Mouse (Mus musculus) heart, adult 2 months (tissue): ENCODE measurements around the gene Mturn. TPM values are rescaled to one million over a fixed set of nuclear protein-coding genes. Genes with fewer than 3 reads are reported as not detected.

Experiments used
- DNase-seq, 2 experiments: peaks; one replicate each; pipeline ENCODE4 v3.0.0; 2021
- H3K27ac ChIP-seq: fragments of 200-600 bp; 2 replicates; pipeline ENCODE4 v1.8.1; 2022
- H3K27me3 ChIP-seq: fragments of 200-500 bp; 2 replicates; pipeline ENCODE4 v1.6.1; 2012; ENCODE audit warnings: mild to moderate bottlenecking, low read length, inconsistent platforms, mixed read lengths; ENCODE audit not compliant: control insufficient read depth, insufficient read depth
- H3K36me3 ChIP-seq: fragments of 200-500 bp; 2 replicates; pipeline ENCODE4 v1.6.1; 2012; ENCODE audit warnings: low read length, inconsistent platforms; ENCODE audit not compliant: control insufficient read depth, insufficient read depth
- H3K4me1 ChIP-seq: fragments of 200-500 bp; 2 replicates; pipeline ENCODE4 v1.6.1; 2011; ENCODE audit warnings: low read length; ENCODE audit not compliant: control insufficient read depth, insufficient read depth
- H3K4me3 ChIP-seq: fragments of 200-600 bp; 2 replicates; pipeline ENCODE4 v1.8.1; 2022
- H3K79me2 ChIP-seq: fragments of 200-500 bp; replicated peaks from 2 replicates; pipeline ENCODE4 v1.6.1; 2012; ENCODE audit warnings: mild to moderate bottlenecking, inconsistent platforms, low read length, moderate library complexity, mixed read lengths; ENCODE audit not compliant: control insufficient read depth, insufficient read depth
- H3K9ac ChIP-seq: fragments of 200-500 bp; 2 replicates; pipeline ENCODE4 v1.6.1; 2012; ENCODE audit warnings: low read depth, mild to moderate bottlenecking, control low read depth, inconsistent platforms, low read length, mixed read lengths
- CTCF ChIP-seq: fragments of 200-600 bp; IDR thresholded peaks from 2 replicates; pipeline ENCODE4 v1.8.1; 2022; ENCODE audit warnings: antibody characterized with exemption, mild to moderate bottlenecking, moderate library complexity
- EP300 ChIP-seq: fragments of 200-500 bp; IDR thresholded peaks from 2 replicates; pipeline ENCODE4 v1.6.1; 2011; ENCODE audit warnings: low read depth, low read length, control low read depth; ENCODE audit not compliant: insufficient read depth
- POLR2A ChIP-seq: fragments of 200-500 bp; IDR thresholded peaks from 2 replicates; pipeline ENCODE4 v1.6.1; 2011; ENCODE audit warnings: mild to moderate bottlenecking, low read depth, low read length, control low read depth; ENCODE audit not compliant: insufficient read depth
- WGBS: fragments of 180-500 bp; shearing (Covaris S2); methylation state at CpG from one replicate; pipeline ENCODE4 v1.1.7; 2018; 5-methylcytosine and 5-hydroxymethylcytosine counted together
- intact Hi-C: fragments of 180-260 bp; cut with DNase I; formaldehyde crosslinking; loops from one replicate; pipeline ENCODE4 v1.15.1; 2025
- polyA plus RNA-seq: library from polyadenylated mRNA; depleted of rRNA; stranded (reverse); fragments of >200 nt; gene quantifications from 2 replicates; pipeline ENCODE4 v1.2.3, GENCODE M21; 2012; rRNA removed
- total RNA-seq, 2 experiments: library from RNA; stranded (reverse); gene quantifications; 2 replicates each; pipeline ENCODE4 v1.2.3; 2021

The Mturn gene
- total and polyA plus RNA-seq, 3 experiments = 5.4 to 16.3 (median 11.0) TPM

GRCm38 (mm10) chr6:54749056-54749455 is 67.6 kb downstream of the Mturn start:
- no peaks in the 10 kb centered on the region for H3K27me3 ChIP-seq
- H3K36me3 ChIP-seq = no peaks in the 10 kb centered on the region
- WGBS = 92% methylated on average over 7 of the region's 7 CpGs
- intact Hi-C loops = no loop called here
- H3K4me3 ChIP-seq = no peak overlapping the region
- no peak overlapping the region for H3K9ac ChIP-seq
- no peak for DNase-seq
- peaks cover 4% of the 10 kb centered on the region for H3K4me1 ChIP-seq
- no peaks in the 10 kb centered on the region for H3K79me2 ChIP-seq
- H3K27ac ChIP-seq = no peak overlapping the region
- no peak for TF ChIP-seq EP300
- no peak for TF ChIP-seq POLR2A
- TF ChIP-seq CTCF = no peak

GRCm38 (mm10) chr6:54751621-54752020 is 70.2 kb downstream of the Mturn start:
- 58% methylated on average over 4 of the region's 4 CpGs for WGBS
- Histone ChIP-seq H3K4me3 (no peak overlapping the region), H3K36me3 (no peaks in the 10 kb centered on the region), H3K79me2 (no peaks in the 10 kb centered on the region), H3K9ac (no peak overlapping the region), H3K27me3 (no peaks in the 10 kb centered on the region), H3K4me1 (peaks cover 4% of the 10 kb centered on the region), H3K27ac (peak overlapping the region; percentile 42)
- no peak for DNase-seq
- TF ChIP-seq CTCF = no peak
- no peak for TF ChIP-seq POLR2A
- TF ChIP-seq EP300 = no peak
- intact Hi-C loops = no loop called here

- no peaks in the 10 kb centered on the region for H3K79me2 ChIP-seq
- no peak overlapping the region for H3K4me3 ChIP-seq
- peak overlapping the region; percentile 36 for H3K27ac ChIP-seq
- peaks cover 4% of the 10 kb centered on the region for H3K4me1 ChIP-seq
- intact Hi-C loops = no loop called here
- WGBS = 30% methylated on average over 3 of the region's 3 CpGs
- H3K36me3 ChIP-seq = no peaks in the 10 kb centered on the region
- no peaks in the 10 kb centered on the region for H3K27me3 ChIP-seq
- H3K9ac ChIP-seq = no peak overlapping the region
- TF ChIP-seq EP300 (no peak), POLR2A (no peak), CTCF (no peak)
- DNase-seq = peak; percentile 23 to 30
Measured at GRCm38 (mm10) chr6:54752076-54752475, 70.7 kb downstream of the Mturn start.

Other genes starting within 250 kb of the Mturn start
- 1 to 10 TPM; 6.1 to 7.4 TPM for gene Scrn1, start 115.1 kb upstream of the Mturn start, total RNA-seq
- gene Scrn1, start 115.1 kb upstream of the Mturn start, polyA plus RNA-seq = 6.8 and 14.1 TPM in 2 replicates
- 1 to 10 TPM; 9.0 to 9.7 TPM for gene Plekha8, start 86.5 kb upstream of the Mturn start, total RNA-seq
- gene Plekha8, start 86.5 kb upstream of the Mturn start, polyA plus RNA-seq = 2.6 and 5.4 TPM in 2 replicates
- 10 to 100 TPM in 1 of 2 experiments, 1 to 10 TPM in 1; 7.6 to 10.7 TPM for gene Fkbp14, start 84.3 kb upstream of the Mturn start, total RNA-seq
- 5.4 and 12.3 TPM in 2 replicates for gene Fkbp14, start 84.3 kb upstream of the Mturn start, polyA plus RNA-seq
- gene Znrf2, start 135.3 kb downstream of the Mturn start, total RNA-seq = 10 to 100 TPM; 12.1 to 22.1 TPM
- 5.4 and 9.8 TPM in 2 replicates for gene Znrf2, start 135.3 kb downstream of the Mturn start, polyA plus RNA-seq